Mouse (Mus musculus): ENCODE measurements around the gene Kcnk18.

DNA sequence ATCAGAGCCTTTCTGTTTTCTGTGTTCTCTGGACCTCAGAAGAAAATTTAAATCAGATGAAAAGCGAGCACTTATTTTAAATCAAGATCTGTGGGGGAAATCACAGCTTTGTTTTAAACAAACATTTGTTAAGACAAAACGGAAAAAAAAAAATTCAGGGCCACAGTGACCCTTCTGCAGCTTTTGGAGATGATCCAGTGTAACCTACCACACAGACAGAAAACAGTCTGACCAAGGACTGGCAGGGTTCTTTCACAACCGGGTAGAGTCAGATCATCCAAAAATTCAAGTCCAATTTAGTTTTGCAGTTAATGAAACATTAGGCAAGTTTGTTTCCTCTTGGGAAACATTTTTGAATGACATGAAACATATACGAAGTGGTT lies 27.9 kb upstream of the Kcnk18 start:
- TF ChIP-seq CEBPB (IDR thresholded peaks at IDR 0.05; ENCODE audit: low read depth) (no peak), MYOD1 (IDR thresholded peaks at IDR 0.05; ENCODE audit: control insufficient read depth, insufficient read length, low read depth) (no peak)
